Mouse (Mus musculus) layer of hippocampus, adult 18-20 months (tissue): ENCODE results near the gene Ccdc77. TPM values are rescaled to one million over a fixed set of nuclear protein-coding genes. Genes with fewer than 3 reads are reported as not detected.
"Not testable (repeated sequence)": the region's sequence is repeated elsewhere in the genome, so short reads cannot be mapped to it uniquely, and the experiment has no call there.

Experiments used
- DNase-seq, 2 experiments: peaks; one replicate each; pipeline ENCODE4 v3.0.0; 2022; ENCODE audit warnings: low spot score in 2 of 2
- total RNA-seq, 2 experiments: library from RNA; stranded (reverse); gene quantifications; 2 replicates each; pipeline ENCODE4 v1.2.3; 2021

The Ccdc77 gene
- total RNA-seq, 2 experiments from 2014 or later: 5.0 to 5.4 TPM

GRCm38 (mm10) chr6:120312443-120312842, 51.7 kb downstream of the Ccdc77 start:
- no peak for DNase-seq

- DNase-seq: no peak
Observed at GRCm38 (mm10) chr6:120309787-120310186, 54.4 kb downstream of the Ccdc77 start.

DNA sequence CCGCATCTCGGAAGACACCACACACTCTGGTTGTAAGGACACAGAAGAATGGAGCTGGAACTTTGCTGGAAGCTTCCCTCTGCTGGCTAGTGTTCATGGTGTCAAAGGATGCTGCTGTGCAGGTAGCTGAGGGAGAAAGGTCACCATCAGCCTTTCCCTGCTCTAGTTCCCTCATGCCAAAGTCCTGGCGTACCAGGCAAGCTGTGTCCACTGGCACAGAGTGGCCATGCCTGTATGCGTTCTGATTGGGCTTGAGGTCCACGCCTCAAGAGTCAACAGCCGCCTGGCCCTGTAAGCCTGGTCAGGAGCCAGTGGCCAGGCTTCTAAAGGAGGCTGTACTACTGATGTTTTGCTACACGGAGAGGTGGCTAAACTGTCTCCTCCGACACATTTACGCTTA, 54.8 kb downstream of the Ccdc77 start:
- no peak for DNase-seq

GRCm38 (mm10) chr6:120306859-120307594, 57.1 kb downstream of the Ccdc77 start:
- no peak for DNase-seq

GRCm38 (mm10) chr6:120302755-120303316, 61.3 kb downstream of the Ccdc77 start:
- DNase-seq: peak in 1 of 2 experiments; percentile 24

- peak; percentile 37 to 68 for DNase-seq
Observed at GRCm38 (mm10) chr6:120301137-120301536, 63.0 kb downstream of the Ccdc77 start.

DNA sequence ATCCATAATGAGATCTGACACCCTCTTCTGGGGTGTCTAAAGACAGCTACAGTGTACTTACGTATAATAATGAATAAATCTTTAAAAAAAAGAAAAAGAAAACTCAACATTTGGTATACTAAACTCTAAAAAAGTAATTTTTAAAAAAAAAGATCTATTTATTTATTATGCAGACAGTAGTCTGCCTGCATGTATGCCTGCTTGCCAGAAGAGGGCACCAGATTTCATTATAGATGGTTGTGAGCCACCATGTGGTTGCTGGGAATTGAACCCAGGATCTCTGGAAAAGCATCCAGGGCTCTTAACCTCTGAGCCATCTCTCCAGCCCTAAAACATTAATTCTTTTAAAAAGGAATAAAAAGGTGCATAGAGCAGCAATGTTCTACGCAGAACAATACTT, 67.6 kb downstream of the Ccdc77 start:
- DNase-seq: not testable (repeated sequence)

DNA sequence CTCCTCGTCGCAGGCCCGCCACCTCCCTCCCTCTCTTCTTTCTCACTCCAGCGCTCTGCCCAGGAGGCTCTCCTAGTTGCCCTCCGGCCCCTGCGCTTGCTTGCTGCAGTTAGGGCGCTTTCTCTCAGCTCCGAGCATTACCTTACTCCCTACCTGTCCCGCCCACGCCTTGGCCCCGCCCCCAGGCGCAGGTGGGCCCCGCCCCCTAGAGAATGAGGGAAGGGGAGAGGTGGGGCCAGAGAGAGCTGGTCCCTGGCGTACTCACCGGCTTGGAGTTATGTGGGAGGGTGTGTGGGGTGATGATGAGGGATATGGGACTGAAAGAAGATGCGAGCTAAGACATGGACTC, 69.4 kb downstream of the Ccdc77 start:
- peak; percentile 1 to 22 for DNase-seq

DNA sequence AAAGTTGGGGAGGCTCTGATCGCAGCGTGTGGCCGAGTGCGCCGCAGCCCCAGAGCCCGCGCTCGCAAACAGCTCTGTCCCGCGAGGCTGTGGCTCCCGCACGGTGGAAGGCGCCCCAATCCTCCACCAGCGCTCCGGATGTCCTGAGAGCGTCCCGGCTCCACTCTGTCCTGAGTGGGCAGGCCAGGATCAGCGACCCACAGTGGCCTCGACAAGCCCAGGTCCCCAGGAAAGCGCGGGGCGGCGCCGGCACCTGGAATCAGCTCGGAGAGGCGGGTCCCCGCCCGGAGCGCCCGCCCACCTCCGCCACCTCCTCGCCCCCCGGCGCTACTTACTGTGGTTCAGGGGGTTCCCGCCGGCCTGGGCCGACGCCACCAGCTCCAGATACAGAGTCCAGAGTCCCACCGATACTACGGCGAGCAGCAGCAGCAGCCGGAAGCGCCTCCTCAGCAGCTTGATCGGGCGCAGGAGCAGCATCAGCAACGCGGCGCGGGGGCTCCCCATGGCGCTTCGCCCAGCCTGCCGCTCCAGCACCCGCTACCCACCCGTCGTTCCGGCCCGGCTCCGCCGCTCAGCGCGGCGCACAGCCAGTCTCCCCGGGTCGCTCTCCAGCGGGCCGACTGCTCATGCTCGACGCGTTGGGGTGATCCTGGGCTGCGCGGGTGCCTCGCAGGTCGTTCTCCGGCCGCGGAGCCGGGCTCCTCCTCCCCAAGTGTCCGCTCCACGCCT, 70.0 kb downstream of the Ccdc77 start, which contains the start of the genes D330020A13Rik and B4galnt3:
Gene D330020A13Rik, plus strand, starts transcription at position 309 of the 729 bp plus-strand sequence.
Gene B4galnt3, minus strand, starts transcription at position 504 of the 729 bp plus-strand sequence.
- DNase-seq: peak; percentile 47 to 66

DNA sequence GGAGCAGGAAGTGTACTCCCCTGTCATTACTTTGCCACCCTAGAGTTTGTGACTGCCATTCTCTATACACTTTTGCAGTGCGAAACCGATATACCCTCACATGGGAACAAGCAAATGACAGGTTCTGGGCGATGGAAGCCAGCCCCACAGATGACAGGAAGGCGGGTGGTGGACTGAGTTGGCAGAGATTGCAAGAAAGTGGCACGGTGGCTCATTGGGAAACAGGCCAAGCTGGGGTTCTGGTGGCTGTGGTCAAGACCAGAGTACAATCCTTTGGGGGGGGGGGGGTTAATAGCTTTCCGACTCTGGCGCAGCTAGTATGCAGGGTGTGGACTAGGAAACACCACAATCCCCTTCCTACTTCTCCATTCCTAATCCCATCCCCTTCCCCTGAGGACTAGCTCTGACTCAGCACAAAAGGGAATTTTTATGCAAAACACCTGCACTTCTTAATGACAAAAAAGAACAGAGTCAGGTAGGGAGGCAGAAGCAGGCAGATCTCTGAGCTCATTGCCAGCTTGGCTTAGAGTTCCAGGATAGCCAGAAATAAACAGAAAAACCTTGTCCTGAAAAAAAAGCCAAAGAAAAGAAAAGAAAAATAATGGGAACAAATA, 72.7 kb downstream of the Ccdc77 start:
- no peak for DNase-seq

- DNase-seq: no peak
Observed at GRCm38 (mm10) chr6:120289430-120289829, 74.7 kb downstream of the Ccdc77 start.

- DNase-seq: no peak
Observed at GRCm38 (mm10) chr6:120288541-120288940, 75.6 kb downstream of the Ccdc77 start.

DNA sequence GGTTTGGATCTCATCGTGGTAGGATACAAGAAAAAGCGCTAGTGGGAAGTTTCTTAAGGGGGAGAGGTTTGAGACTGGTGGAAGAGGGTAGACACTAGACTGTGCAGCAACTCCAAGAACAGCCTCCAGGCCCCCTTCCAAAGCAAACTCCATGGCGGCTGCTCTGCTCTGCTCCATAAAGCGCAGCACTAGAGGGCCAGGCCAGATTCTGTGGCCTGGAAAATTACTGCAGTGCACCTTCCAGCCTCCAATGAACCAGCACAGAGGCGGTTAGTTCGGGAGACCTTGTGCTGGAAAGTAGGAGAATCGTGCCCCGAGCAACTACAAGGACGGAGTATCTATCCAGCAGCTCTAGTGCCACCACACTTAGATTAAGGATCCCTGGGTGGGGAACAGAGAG, 76.9 kb downstream of the Ccdc77 start:
- no peak for DNase-seq

DNA sequence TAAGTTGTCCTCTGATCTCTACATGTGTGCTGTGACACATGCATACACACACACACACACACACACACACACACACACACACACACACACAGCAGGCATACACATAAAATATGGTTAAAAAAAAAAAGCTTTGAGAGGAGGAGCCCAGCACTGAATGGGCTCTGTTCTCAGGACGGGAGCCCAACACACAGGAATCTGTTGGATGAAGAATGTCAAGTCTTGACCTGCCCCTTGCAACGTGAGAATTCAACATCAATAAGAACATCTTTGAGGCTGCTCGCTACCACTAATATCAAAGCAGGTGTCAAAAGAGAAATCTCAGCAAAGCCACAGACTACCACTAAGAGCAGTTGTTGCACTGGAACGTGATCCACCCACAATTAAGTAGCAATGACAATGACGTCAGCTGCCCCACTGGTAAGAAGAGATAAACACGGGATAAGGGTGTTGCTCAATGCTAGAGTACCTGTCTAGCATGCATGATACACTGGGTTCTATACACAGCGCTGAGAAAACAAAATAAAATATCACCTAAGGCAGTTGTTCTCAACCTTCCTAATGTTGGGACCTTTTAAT, 87.2 kb downstream of the Ccdc77 start:
- no peak for DNase-seq

- no peak for DNase-seq
Observed at GRCm38 (mm10) chr6:120275301-120275700, 88.9 kb downstream of the Ccdc77 start.

GRCm38 (mm10) chr6:120274887-120275286, 89.3 kb downstream of the Ccdc77 start:
- peak in 1 of 2 experiments; percentile 17 for DNase-seq

Other genes starting within 250 kb of the Ccdc77 start
- gene D330020A13Rik, start 70.0 kb downstream of the Ccdc77 start, total RNA-seq: not detected
- under 1 TPM; 0.51 to 0.62 TPM for gene B4galnt3, start 69.8 kb downstream of the Ccdc77 start, total RNA-seq
- 10 to 100 TPM; 42.9 to 45.2 TPM for gene Kdm5a, start 250 bp downstream of the Ccdc77 start, total RNA-seq
- 1 to 10 TPM; 8.7 to 8.8 TPM for gene Il17ra, start 98.9 kb upstream of the Ccdc77 start, total RNA-seq
- gene Tmem121b, start 129.4 kb upstream of the Ccdc77 start, total RNA-seq: 10 to 100 TPM; 37.4 to 40.7 TPM
- 10 to 100 TPM; 27.7 to 30.5 TPM for gene Hdhd5, start 166.9 kb upstream of the Ccdc77 start, total RNA-seq